Mouse (Mus musculus) spleen, postnatal 10 days (tissue): ENCODE results near the gene Crcp.
"Not testable (repeated sequence)": the region's sequence is repeated elsewhere in the genome, so short reads cannot be mapped to it uniquely, and the experiment has no call there.

ENCODE experiments used
- DNase-seq, 2 experiments: peaks; one replicate each; pipeline ENCODE4 v3.0.0; 2021 to 2022; ENCODE audit warnings: low spot score in 2 of 2

Gene Crcp

DNA sequence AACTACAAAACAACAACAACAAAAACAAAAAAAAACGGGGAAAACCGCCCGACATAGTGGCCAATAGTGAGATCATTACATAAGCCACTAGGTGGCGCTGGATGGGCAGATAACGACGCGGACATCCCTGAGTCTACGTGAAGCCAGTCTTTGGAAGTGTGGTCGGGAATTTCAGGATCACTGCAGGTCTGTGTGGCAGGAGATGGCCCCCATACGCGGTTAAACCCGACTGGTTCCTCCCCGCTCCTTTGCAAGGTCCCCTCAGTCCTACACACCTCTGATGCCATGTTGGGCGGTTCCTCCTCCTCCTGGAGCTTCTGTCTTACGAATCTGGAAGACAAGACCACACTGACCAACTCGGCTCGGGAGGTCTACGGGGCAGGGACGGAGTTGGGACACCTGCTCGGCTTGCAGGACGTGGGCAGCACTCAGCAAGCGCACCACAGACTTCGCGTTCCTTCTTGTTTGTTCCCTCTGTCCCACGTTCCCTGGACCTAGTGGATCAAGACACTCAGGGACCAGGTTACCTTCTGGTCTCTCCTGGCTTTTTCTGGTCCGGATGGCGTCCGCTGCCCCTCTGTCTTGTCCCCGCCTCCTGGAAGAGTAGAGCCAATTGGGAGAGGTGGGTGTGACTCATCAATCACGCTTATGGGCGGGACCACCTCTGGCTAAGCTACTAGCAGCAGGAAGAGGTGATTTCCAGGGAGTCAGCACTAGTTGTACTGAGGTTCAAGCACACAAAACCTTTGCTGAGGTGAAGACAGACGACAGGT lies 5.1 kb upstream of the Crcp start:
- peak; percentile 66 to 85 for DNase-seq

DNA sequence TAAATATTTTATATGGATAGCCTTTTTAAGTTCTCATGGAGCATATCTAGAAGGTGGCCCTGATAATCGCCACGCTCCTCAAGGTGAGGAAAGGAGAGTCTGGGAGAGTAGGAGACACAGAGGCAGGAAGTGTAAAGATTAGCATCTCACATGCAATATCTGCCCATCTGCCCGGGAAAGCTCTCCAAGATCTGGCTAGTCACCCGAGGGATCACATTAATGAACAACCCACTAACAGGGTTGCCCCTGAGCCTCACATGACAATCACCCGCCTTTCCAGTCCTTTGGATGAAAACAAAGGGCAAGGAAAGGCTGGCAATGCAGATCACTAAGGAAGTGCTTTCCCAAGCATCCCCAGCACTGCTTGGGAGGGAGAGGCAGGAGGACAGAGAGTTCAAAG lies 2.0 kb upstream of the Crcp start:
- DNase-seq: no peak

DNA sequence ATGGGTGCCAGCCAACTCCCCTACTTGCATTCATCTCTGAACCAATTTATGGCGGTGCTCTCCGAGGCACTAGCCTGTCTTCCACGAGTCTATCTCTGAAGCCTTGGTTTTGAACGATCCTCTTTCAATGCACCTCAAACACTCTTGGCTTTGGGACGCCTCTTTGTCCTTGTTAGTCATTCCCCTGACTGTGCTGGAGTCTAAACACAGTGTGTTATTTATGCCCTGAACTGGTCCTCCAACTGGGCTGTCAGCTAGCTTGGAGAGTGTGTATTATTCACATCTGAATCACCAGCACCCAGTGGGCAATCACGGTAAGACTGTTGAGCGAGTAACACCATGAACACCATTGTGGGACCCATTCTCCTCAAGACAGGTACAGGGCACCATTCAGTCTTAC lies 1.4 kb upstream of the Crcp start:
- DNase-seq: no peak

DNA sequence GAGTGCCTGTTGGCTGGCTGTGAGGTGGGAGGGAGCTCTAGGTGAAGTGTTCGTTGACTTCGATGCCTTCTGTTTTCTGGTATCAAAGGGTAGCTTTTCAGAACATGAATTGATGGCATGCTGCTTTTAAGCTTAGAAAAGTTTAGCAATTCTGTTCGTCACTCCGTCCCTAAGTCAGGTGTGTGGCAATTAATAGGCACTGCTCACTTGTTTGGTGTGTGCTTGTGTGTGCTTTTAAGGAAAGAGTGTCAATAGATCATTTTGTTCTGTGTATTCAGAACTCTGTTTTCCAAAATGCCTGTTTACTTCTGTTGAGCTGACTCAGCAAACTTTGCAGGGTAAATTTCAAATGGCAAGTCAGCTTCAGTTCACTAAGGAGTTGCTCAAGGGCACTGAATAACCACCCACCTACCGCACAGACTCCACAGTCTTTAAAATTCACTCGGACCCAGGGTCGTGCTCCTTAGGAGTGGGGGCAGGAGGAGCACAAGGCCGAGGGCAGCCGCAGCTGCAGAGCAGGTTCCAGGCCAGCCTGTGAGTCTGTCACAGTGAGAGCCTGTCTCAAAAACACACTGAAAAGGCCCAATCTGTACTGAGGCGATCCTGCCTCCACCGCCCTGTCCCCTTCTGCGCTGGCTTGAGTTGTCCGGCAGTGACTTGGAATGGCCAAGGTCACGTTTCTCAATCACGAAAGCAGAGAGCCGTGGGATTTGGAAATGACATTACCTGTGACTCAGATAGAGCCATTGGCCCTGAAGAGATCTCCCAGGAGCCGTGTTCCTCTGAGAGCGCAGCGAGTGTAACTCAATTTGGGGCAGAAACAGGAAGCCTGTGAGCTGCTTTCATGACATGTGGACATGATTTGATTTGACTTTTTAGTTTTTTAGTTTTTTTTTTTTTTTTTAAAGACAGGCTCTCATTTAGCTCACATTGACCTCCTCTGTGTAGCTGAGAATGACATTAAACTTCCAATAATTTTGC lies 2.6 kb downstream of the Crcp start:
- no peak for DNase-seq

DNA sequence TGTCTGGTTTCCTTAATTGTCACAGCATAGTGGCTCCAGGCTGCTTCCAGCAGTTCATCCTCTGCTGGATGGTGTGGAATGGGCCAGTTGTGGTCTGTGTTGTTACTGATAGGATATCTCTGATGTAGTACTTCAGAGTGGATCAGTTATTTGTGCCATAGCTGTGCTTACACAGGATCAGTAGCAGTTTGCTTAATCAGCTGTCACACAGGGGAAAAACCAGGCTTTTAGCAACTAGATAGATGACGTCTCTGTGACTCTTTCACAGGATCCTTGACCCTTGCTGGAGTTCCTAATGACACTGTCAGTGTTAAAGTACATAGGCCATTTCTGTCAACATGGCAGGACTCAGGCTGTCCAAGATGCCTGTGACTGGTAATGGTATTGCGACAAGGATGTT lies 4.8 kb downstream of the Crcp start:
- no peak for DNase-seq

DNA sequence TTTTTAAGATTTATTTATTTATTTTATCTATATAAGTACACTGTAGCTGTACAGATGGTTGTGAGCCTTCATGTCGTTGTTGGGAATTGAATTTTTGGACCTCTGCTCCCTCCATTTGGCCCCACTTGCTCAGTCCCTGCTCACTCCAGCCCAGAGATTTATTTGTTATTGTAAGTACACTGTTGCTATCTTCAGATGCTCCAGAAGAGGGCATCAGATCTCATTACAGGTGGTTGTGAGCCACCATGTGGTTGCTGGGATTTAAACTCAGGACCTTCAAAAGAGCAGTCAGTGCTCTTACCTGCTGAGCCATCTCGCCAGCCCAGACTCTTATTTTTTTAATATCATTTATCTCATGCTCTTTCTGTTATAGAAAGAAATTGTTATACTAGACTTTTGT lies 7.2 kb downstream of the Crcp start:
- not testable (repeated sequence) for DNase-seq

DNA sequence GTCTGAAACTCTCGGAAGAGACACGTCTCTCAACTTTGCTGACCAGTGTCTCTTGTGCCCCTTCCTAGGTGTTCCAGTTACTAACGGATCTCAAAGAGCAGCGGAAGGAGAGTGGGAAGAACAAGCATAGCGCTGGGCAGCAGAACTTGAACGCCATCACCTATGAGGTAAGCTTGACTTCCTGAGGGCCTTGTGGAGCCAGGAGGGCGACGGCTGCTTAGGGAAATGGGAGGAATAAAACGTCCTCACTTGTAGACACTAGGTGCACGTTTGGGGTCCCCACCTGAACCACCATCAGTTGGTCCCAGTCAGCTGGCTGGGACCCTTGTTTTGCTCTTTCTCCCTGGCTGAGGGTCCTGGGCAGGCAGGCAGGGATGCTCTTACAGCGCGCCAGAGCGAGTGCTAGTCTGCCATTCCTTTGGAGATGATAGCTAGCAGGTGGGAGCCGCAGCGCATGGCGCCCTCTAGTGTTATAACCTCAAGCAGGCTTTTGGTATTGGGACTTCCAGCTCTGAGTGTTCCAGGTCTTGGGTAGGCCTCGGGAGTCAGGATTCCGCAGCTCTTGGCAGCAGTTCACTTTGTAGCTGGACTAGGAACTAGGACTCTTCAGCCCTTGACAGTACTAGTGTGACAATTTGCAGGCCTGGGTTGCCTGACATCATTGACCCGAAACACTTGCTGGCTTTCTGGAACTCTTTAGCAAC lies 8.8 kb downstream of the Crcp start:
- DNase-seq: peak; percentile 41 to 71

DNA sequence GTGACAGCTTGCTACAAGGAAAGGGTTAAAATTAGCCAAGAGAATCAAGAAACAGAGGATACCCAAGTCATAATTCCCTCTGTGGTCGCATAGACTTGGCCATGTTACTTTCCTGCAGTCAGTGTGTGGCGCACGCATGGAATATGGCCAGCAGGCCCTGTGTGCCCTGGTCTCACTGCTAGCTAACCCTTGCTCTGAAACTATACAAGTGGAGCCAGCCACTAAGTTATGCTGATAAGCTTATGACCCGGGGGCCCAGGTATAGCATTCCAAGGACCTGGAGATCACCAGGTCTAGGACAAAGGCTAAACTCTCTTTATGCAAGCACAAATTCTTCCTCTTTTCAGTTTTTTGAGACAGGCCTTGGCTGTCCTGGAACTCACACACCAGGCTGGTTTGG lies 11.7 kb downstream of the Crcp start:
- no peak for DNase-seq

DNA sequence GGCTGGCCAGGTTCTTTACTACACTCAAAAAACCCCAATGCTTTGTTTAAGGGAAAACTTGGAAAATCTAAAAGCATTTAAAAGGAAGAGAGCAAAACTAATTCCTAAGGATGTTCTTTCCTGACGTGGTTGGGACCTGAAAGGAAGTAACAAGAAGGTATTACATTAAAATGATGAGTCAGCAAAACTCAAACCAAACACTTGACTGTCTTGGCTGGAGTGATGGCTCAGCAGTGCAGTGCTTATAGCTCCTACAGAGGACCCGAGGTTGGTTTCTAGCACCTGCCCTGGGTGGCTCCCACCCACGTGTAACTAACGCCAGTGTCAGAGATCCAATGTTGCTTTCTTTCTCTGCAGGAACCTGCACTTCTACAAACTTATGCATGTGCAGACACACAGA lies 12.2 kb downstream of the Crcp start:
- no peak for DNase-seq

DNA sequence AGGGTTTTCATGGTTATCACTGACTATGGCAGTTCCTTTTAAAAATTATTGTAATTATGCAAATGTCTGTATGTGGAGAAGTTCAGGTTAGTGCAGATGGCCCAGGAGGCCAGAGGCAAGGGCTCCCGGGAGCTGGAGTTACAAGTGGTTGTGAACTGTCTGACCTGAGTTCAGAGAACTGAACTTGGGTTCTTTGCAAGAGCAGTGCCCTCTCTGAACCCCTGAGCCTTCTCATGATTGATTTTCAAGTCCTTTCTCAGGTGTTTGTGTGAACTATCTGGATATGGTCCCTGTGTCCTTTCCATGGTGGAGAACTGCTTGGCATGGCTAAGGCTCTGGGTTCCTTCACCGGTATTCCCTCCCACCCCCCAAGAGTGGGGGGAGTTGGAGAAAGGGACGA lies 14.7 kb downstream of the Crcp start:
- DNase-seq: no peak

GRCm38 (mm10) chr5:130044201-130044695 lies 15.2 kb downstream of the Crcp start:
- DNase-seq: no peak

GRCm38 (mm10) chr5:130046100-130046499 lies 17.0 kb downstream of the Crcp start:
- no peak for DNase-seq

GRCm38 (mm10) chr5:130046589-130046988 lies 17.5 kb downstream of the Crcp start:
- DNase-seq: no peak

- no peak for DNase-seq
Observed at GRCm38 (mm10) chr5:130047013-130047412, 17.9 kb downstream of the Crcp start.

DNA sequence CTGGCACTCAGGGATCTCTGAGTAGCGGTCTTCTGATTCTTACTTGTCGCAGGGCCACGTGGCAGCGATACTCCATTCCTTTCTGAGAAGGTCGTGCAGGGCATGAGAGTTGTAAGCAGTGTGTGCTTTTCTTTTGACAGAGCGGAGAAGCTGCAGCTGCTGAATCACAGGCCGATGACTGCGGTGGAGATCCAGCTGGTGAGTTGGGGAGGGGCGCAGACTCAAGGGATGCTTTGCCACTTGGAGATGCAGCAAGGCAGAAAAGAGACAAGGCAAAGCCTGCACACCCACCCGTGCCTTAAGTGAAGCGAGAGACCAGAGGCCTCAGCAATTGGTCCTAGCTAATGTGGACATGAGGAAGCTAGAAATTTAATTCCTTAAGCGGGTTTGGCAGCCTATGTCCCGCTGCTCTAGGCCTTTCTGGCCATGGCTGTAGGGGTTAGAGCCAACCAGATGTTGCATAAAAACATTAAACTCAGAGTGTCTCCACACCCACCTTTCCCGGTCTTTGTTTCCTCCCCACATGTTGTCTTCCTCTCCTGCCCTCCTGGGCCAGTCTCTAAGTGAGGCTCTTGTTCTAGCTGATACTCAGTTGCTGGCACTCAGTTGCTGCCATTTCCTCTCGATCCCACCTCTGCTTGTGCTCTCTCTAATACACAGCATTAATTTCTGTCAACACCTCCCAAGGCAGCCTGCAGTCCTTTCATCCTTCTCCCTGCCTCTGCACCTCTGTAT lies 19.9 kb downstream of the Crcp start:
- DNase-seq: no peak

DNA sequence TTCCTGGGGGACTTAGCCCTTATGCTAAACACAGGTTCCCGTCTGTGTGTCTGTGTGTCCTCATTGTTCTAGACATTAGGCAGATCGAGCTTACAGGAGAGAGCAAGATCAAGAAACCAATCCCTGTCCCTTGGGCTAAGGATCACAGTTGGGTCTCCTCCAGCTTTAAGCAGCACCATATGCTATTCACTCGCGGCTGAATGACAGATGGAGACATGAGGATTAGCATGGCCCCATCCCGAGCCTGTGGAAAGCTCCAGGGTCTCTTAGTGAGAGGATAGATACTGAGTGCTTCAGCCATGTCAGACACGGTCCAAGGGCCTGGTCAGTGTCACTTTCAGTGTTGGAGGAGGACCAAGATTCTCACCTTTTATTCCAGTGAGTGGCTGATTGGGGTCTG lies 21.3 kb downstream of the Crcp start:
- DNase-seq: no peak

- DNase-seq: no peak
Observed at GRCm38 (mm10) chr5:130051073-130051860, 22.2 kb downstream of the Crcp start.

GRCm38 (mm10) chr5:130052510-130052909 lies 23.4 kb downstream of the Crcp start:
- DNase-seq: no peak

DNA sequence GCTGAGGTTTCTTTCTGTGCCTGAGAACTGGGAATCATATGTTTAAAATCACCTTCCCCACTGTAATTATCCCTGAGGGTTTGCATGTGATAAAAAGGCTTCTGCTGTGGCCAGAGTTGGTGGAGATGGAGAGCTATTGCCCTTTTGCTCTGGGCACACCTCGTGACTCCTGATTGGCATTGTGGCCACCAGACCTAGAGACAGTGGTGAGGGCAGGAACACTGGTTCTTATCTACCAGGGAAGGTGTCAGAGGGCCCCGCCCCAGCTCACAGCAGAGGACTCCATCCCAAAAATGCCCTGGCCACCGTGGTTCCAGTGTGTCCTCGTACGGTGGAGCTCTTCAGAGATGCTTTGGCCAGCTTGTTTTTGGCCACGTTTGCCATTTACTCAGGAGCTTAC lies 23.9 kb downstream of the Crcp start:
- no peak for DNase-seq

DNA sequence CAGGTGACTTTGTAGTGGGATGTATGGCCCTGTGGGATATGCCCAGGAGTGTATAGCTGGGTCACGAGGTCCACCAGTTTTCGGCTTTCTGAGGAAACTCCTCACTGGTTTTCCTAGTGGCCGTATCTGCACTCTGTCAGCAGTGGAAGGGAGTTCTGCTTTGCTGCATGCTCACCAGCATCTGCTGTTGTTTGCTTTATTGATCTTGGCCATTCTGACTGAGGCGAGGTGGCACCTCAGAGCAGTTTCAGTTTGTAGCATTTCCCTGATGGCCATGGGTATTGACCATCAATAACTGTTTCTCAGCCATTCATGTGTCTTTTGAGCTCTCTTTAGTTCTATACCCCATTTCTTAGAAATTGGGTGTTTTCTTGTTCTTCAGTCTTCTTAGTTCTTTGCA lies 26.6 kb downstream of the Crcp start:
- DNase-seq: no peak

GRCm38 (mm10) chr5:130056303-130056702 lies 27.2 kb downstream of the Crcp start:
- DNase-seq: no peak
